Mouse (Mus musculus) fibroblast of lung, adult 2 months (primary cell): ENCODE measurements at regions not wholly inside any gene's neighbourhood (a gene's known extent, or its start where the extent isn't known, plus 50 kb on each side); places are given as distances from the start of the nearest gene placed in this dataset.

Source experiments
- DNase-seq: peaks from one replicate; pipeline ENCODE4 v3.0.0-alpha.2; 2011; ENCODE audit warnings: low read depth

GRCm38 (mm10) chr1:63977956-63978355 is 144.1 kb downstream of the Klf7 start:
- no peak for DNase-seq

GRCm38 (mm10) chr1:63977302-63977888 is 144.7 kb downstream of the Klf7 start:
- DNase-seq: no peak

- DNase-seq: no peak
Measured at GRCm38 (mm10) chr1:63976862-63977261, 145.2 kb downstream of the Klf7 start.

- no peak for DNase-seq
Measured at GRCm38 (mm10) chr1:63967849-63968248, 154.2 kb downstream of the Klf7 start.

GRCm38 (mm10) chr1:63965446-63965845 is 156.6 kb downstream of the Klf7 start:
- DNase-seq: no peak

GRCm38 (mm10) chr1:63964519-63964918 is 157.6 kb downstream of the Klf7 start:
- DNase-seq: peak; percentile 39

- DNase-seq: no peak
Measured at GRCm38 (mm10) chr1:63955701-63956355, 166.3 kb downstream of the Klf7 start.

GRCm38 (mm10) chr1:63954876-63955513 is 167.1 kb downstream of the Klf7 start:
- no peak for DNase-seq

GRCm38 (mm10) chr1:63954172-63954571 is 167.9 kb downstream of the Klf7 start:
- DNase-seq: no peak

- DNase-seq: no peak
Measured at GRCm38 (mm10) chr1:63953229-63953883, 168.7 kb downstream of the Klf7 start.

GRCm38 (mm10) chr1:63951663-63952062 is 170.4 kb downstream of the Klf7 start:
- DNase-seq: no peak

- DNase-seq: no peak
Measured at GRCm38 (mm10) chr1:63947278-63947677, 174.8 kb downstream of the Klf7 start.

GRCm38 (mm10) chr1:63946834-63947233 is 175.2 kb downstream of the Klf7 start:
- no peak for DNase-seq

- no peak for DNase-seq
Measured at GRCm38 (mm10) chr1:63944786-63945185, 175.7 kb upstream of the 4933402D24Rik start.

- no peak for DNase-seq
Measured at GRCm38 (mm10) chr1:63938416-63938815, 169.3 kb upstream of the 4933402D24Rik start.

GRCm38 (mm10) chr1:63937480-63937879 is 168.4 kb upstream of the 4933402D24Rik start:
- DNase-seq: no peak

GRCm38 (mm10) chr1:63934570-63935280 is 165.7 kb upstream of the 4933402D24Rik start:
- no peak for DNase-seq

GRCm38 (mm10) chr1:63932484-63932883 is 163.4 kb upstream of the 4933402D24Rik start:
- DNase-seq: no peak

GRCm38 (mm10) chr1:63929362-63930125 is 160.5 kb upstream of the 4933402D24Rik start:
- no peak for DNase-seq

- no peak for DNase-seq
Measured at GRCm38 (mm10) chr1:63928850-63929249, 159.8 kb upstream of the 4933402D24Rik start.

GRCm38 (mm10) chr1:63928361-63928760 is 159.3 kb upstream of the 4933402D24Rik start:
- no peak for DNase-seq
